Mouse (Mus musculus): ENCODE measurements around the gene Tnfsfm13. TPM values are rescaled to one million over a fixed set of nuclear protein-coding genes. Genes with fewer than 3 reads are reported as not detected.
A peak's percentile ranks its signal among the peaks of the same experiment; 100 is the strongest.

Tnfsfm13 gene
- polyA plus RNA-seq, 2 experiments: 0.70 to 0.80 TPM

- no peaks in the 10 kb centered on the region for H3K36me3 ChIP-seq (replicated peaks; ENCODE audit: control insufficient read depth, insufficient read depth, low read depth)
- H3K4me3 ChIP-seq (ENCODE audit: insufficient read depth in 1 of 2, low read depth in 2 of 2, low read length in 2 of 2): no peak overlapping the region
- no peaks in the 10 kb centered on the region for H3K27me3 ChIP-seq (ENCODE audit: control insufficient read depth, insufficient read depth, low read length)
- no peak overlapping the region for H3K4me2 ChIP-seq (ENCODE audit: low read depth)
- 40% methylated on average over 11 of the region's 11 CpGs for WGBS (ENCODE audit: insufficient replicate concordance)
- peak overlapping the region; percentile 54 for H3K27ac ChIP-seq
- H3K4me1 ChIP-seq (replicated peaks; ENCODE audit: control insufficient read depth in 2 of 2, insufficient read depth in 2 of 2, low read length in 1 of 2): peaks cover 12 to 16% of the 10 kb centered on the region in 2 experiments
- no peak for DNase-seq (ENCODE audit: low read depth in 3 of 3, low spot score in 3 of 3)
- H3K9me3 ChIP-seq (ENCODE audit: control insufficient read depth, low read length): no peaks in the 10 kb centered on the region
- TF ChIP-seq CTCF (IDR thresholded peaks at IDR 0.05; ENCODE audit: low read depth) (no peak), EP300 (IDR thresholded peaks at IDR 0.05; ENCODE audit: low read depth) (peak; percentile 43)
- peak; percentile 45; the same call in 1 of the 2 replicates for ATAC-seq (ENCODE audit: insufficient read depth)
- peak overlapping the region; percentile 24 for H3K9ac ChIP-seq (replicated peaks)
Observed at GRCm38 (mm10) chr11:69709554-69710446, 13.9 kb upstream of the Tnfsfm13 start.

- Histone ChIP-seq H3K27ac (no peak overlapping the region), H3K27me3 (ENCODE audit: control insufficient read depth, insufficient read depth, low read length) (no peaks in the 10 kb centered on the region), H3K9ac (replicated peaks) (no peak overlapping the region), H3K4me3 (ENCODE audit: insufficient read depth in 1 of 2, low read depth in 2 of 2, low read length in 2 of 2) (no peak overlapping the region), H3K4me1 (replicated peaks; ENCODE audit: control insufficient read depth in 2 of 2, insufficient read depth in 2 of 2, low read length in 1 of 2) (peaks cover 12 to 16% of the 10 kb centered on the region in 2 experiments), H3K36me3 (replicated peaks; ENCODE audit: control insufficient read depth, insufficient read depth, low read depth) (no peaks in the 10 kb centered on the region), H3K4me2 (ENCODE audit: low read depth) (no peak overlapping the region), H3K9me3 (ENCODE audit: control insufficient read depth, low read length) (no peaks in the 10 kb centered on the region)
- ATAC-seq (ENCODE audit: insufficient read depth) (no peak), DNase-seq (ENCODE audit: low read depth in 3 of 3, low spot score in 3 of 3) (no peak)
- WGBS (ENCODE audit: insufficient replicate concordance): 78% methylated on average over 3 of the region's 3 CpGs
- TF ChIP-seq CTCF (IDR thresholded peaks at IDR 0.05; ENCODE audit: low read depth) (no peak), EP300 (IDR thresholded peaks at IDR 0.05; ENCODE audit: low read depth) (no peak)
Observed at GRCm38 (mm10) chr11:69708614-69709265, 12.8 kb upstream of the Tnfsfm13 start.

GRCm38 (mm10) chr11:69707873-69708381 is 12.0 kb upstream of the Tnfsfm13 start:
- 69% methylated on average over 4 of the region's 4 CpGs for WGBS (ENCODE audit: insufficient replicate concordance)
- Histone ChIP-seq H3K9ac (replicated peaks) (no peak overlapping the region), H3K4me3 (ENCODE audit: insufficient read depth in 1 of 2, low read depth in 2 of 2, low read length in 2 of 2) (no peak overlapping the region), H3K36me3 (replicated peaks; ENCODE audit: control insufficient read depth, insufficient read depth, low read depth) (no peaks in the 10 kb centered on the region), H3K9me3 (ENCODE audit: control insufficient read depth, low read length) (no peaks in the 10 kb centered on the region), H3K4me2 (ENCODE audit: low read depth) (no peak overlapping the region), H3K27ac (no peak overlapping the region), H3K27me3 (ENCODE audit: control insufficient read depth, insufficient read depth, low read length) (no peaks in the 10 kb centered on the region), H3K4me1 (replicated peaks; ENCODE audit: control insufficient read depth in 2 of 2, insufficient read depth in 2 of 2, low read length in 1 of 2) (peaks cover 12 to 16% of the 10 kb centered on the region in 2 experiments)
- no peak for DNase-seq (ENCODE audit: low read depth in 3 of 3, low spot score in 3 of 3)
- TF ChIP-seq CTCF (IDR thresholded peaks at IDR 0.05; ENCODE audit: low read depth): no peak
- TF ChIP-seq EP300 (IDR thresholded peaks at IDR 0.05; ENCODE audit: low read depth): no peak
- ATAC-seq (ENCODE audit: insufficient read depth): no peak

GRCm38 (mm10) chr11:69707480-69707847 is 11.6 kb upstream of the Tnfsfm13 start:
- Histone ChIP-seq H3K9ac (replicated peaks) (no peak overlapping the region), H3K4me1 (replicated peaks; ENCODE audit: control insufficient read depth in 2 of 2, insufficient read depth in 2 of 2, low read length in 1 of 2) (peaks cover 12 to 16% of the 10 kb centered on the region in 2 experiments), H3K4me3 (ENCODE audit: insufficient read depth in 1 of 2, low read depth in 2 of 2, low read length in 2 of 2) (no peak overlapping the region), H3K36me3 (replicated peaks; ENCODE audit: control insufficient read depth, insufficient read depth, low read depth) (no peaks in the 10 kb centered on the region), H3K27ac (no peak overlapping the region), H3K27me3 (ENCODE audit: control insufficient read depth, insufficient read depth, low read length) (no peaks in the 10 kb centered on the region), H3K4me2 (ENCODE audit: low read depth) (no peak overlapping the region), H3K9me3 (ENCODE audit: control insufficient read depth, low read length) (no peaks in the 10 kb centered on the region)
- no peak for TF ChIP-seq CTCF (IDR thresholded peaks at IDR 0.05; ENCODE audit: low read depth)
- TF ChIP-seq EP300 (IDR thresholded peaks at IDR 0.05; ENCODE audit: low read depth): no peak
- DNase-seq (ENCODE audit: low read depth in 3 of 3, low spot score in 3 of 3) (no peak), ATAC-seq (ENCODE audit: insufficient read depth) (no peak)
- 79% methylated on average over 4 of the region's 4 CpGs for WGBS (ENCODE audit: insufficient replicate concordance)

All from liver, embryonic 14.5 days (tissue).